Mouse (Mus musculus): ENCODE measurements around the gene Gm10486. TPM values are rescaled to one million over a fixed set of nuclear protein-coding genes. Genes with fewer than 3 reads are reported as not detected.

Gm10486 gene
- polyA plus RNA-seq (2012; rRNA removed), result not detected in 2 replicates

GRCm38 (mm10) chrX:35067084-35067483, at the start of gene Gm10486:
TSS of gene Gm10486 (plus strand) at chrX:35067384.

All from central nervous system, embryonic 11.5 days (tissue).